Mouse (Mus musculus) embryo, embryonic 10 days (tissue): ENCODE measurements around the gene 1700067K01Rik.

ENCODE experiments used
- DNase-seq: peaks from one replicate; pipeline ENCODE4 v3.0.0-alpha.2; 2015; ENCODE audit warnings: low spot score

Gene 1700067K01Rik

GRCm38 (mm10) chr8:84001281-84002000 lies at the start of gene 1700067K01Rik:
TSS of gene 1700067K01Rik (plus strand) at chr8:84001502.
- DNase-seq = no peak

GRCm38 (mm10) chr8:83954749-83955105 lies 46.6 kb upstream of the 1700067K01Rik start:
- no peak for DNase-seq

GRCm38 (mm10) chr8:83955106-83955957 lies 46.0 kb upstream of the 1700067K01Rik start, which contains the start of the genes Gm10644 and Asf1b:
TSS of gene Gm10644 (minus strand) at chr8:83955205.
TSS of gene Asf1b (plus strand) at chr8:83955507.
- peak; percentile 100 for DNase-seq

- DNase-seq = no peak
These were observed 45.4 kb upstream of the 1700067K01Rik start for GRCm38 (mm10) chr8:83955958-83956218.

GRCm38 (mm10) chr8:83956789-83957188 lies 44.5 kb upstream of the 1700067K01Rik start:
- peak; percentile 65 for DNase-seq

GRCm38 (mm10) chr8:83964015-83964765 lies 37.1 kb upstream of the 1700067K01Rik start:
- no peak for DNase-seq

GRCm38 (mm10) chr8:83967701-83968100 lies 33.6 kb upstream of the 1700067K01Rik start:
- no peak for DNase-seq

- no peak for DNase-seq
These were observed 30.2 kb upstream of the 1700067K01Rik start for GRCm38 (mm10) chr8:83971121-83971520.

- DNase-seq = no peak
These were observed 29.6 kb upstream of the 1700067K01Rik start for GRCm38 (mm10) chr8:83971661-83972060.

- DNase-seq = peak; percentile 99
These were observed 28.9 kb upstream of the 1700067K01Rik start, which contains the start of gene Prkaca for GRCm38 (mm10) chr8:83972150-83973120. TSS of gene Prkaca (plus strand) at chr8:83972993.

- peak; percentile 20 for DNase-seq
These were observed 27.9 kb upstream of the 1700067K01Rik start for GRCm38 (mm10) chr8:83973161-83974031.

GRCm38 (mm10) chr8:83974521-83974920 lies 26.8 kb upstream of the 1700067K01Rik start:
- DNase-seq = no peak

- DNase-seq = no peak
These were observed 25.1 kb upstream of the 1700067K01Rik start for GRCm38 (mm10) chr8:83976101-83976630.

- DNase-seq = no peak
These were observed 24.4 kb upstream of the 1700067K01Rik start for GRCm38 (mm10) chr8:83976779-83977350.

- no peak for DNase-seq
These were observed 23.7 kb upstream of the 1700067K01Rik start for GRCm38 (mm10) chr8:83977646-83978045.

GRCm38 (mm10) chr8:83978200-83978599 lies 23.1 kb upstream of the 1700067K01Rik start:
- no peak for DNase-seq

GRCm38 (mm10) chr8:83980250-83980649 lies 21.1 kb upstream of the 1700067K01Rik start:
- no peak for DNase-seq

GRCm38 (mm10) chr8:83980845-83981244 lies 20.5 kb upstream of the 1700067K01Rik start:
- DNase-seq = no peak

GRCm38 (mm10) chr8:83981533-83981932 lies 19.8 kb upstream of the 1700067K01Rik start:
- DNase-seq = no peak

- DNase-seq = no peak
These were observed 18.9 kb upstream of the 1700067K01Rik start for GRCm38 (mm10) chr8:83982449-83982848.
